Mouse (Mus musculus): Measurements from ENCODE around the gene Map4. TPM values are rescaled to one million over a fixed set of nuclear protein-coding genes. Genes with fewer than 3 reads are reported as not detected.
"Not testable (repeated sequence)": the region's sequence is repeated elsewhere in the genome, so short reads cannot be mapped to it uniquely, and the experiment has no call there.

Map4 gene
- polyA plus RNA-seq, 1 experiment from 2014 or later = 77.6 TPM

- H3K4me2 ChIP-seq = peak overlapping the region; percentile 66
- peaks cover 12% of the 10 kb centered on the region for H3K4me1 ChIP-seq (replicated peaks)
- 3% methylated on average over 33 of the region's 41 CpGs for WGBS
- peak overlapping the region; percentile 85 for H3K9ac ChIP-seq
- H3K9me3 ChIP-seq (replicated peaks) = no peaks in the 10 kb centered on the region
- H3K27me3 ChIP-seq = no peaks in the 10 kb centered on the region
- peak overlapping the region; percentile 47; the same call in 1 of the 2 replicates for H3K27ac ChIP-seq
- peak overlapping the region; percentile 70 for H3K4me3 ChIP-seq
- peak; percentile 92 for ATAC-seq (replicated peaks; ENCODE audit: insufficient number of reproducible peaks, insufficient read depth, low FRiP score, low read depth)
- H3K36me3 ChIP-seq = peaks cover 59% of the 10 kb centered on the region
Observed at GRCm38 (mm10) chr9:110100627-110101600, 169.7 kb downstream of the Map4 start.

GRCm38 (mm10) chr9:110116353-110116976 is 185.2 kb downstream of the Map4 start:
- peaks cover 26% of the 10 kb centered on the region for H3K36me3 ChIP-seq
- peak overlapping the region; percentile 85 for H3K4me3 ChIP-seq
- 12% methylated on average over 10 of the region's 10 CpGs for WGBS
- H3K27ac ChIP-seq = peak overlapping the region; percentile 97
- H3K4me2 ChIP-seq = peak overlapping the region; percentile 83
- ATAC-seq (replicated peaks; ENCODE audit: insufficient number of reproducible peaks, insufficient read depth, low FRiP score, low read depth) = no peak
- H3K9me3 ChIP-seq (replicated peaks) = no peaks in the 10 kb centered on the region
- peaks cover 19% of the 10 kb centered on the region for H3K4me1 ChIP-seq (replicated peaks)
- peak overlapping the region; percentile 91 for H3K9ac ChIP-seq
- no peaks in the 10 kb centered on the region for H3K27me3 ChIP-seq

GRCm38 (mm10) chr9:110116977-110117778 is 185.9 kb downstream of the Map4 start, which contains the start of gene Smarcc1:
Gene Smarcc1 (plus strand): TSS chr9:110117708.
- peak within 1 kb of the TSS; percentile 91 for H3K9ac ChIP-seq
- under 1% methylated on average over 79 of the region's 79 CpGs for WGBS
- ATAC-seq (replicated peaks; ENCODE audit: insufficient number of reproducible peaks, insufficient read depth, low FRiP score, low read depth) = peak; percentile 95

GRCm38 (mm10) chr9:110117779-110118139 is 186.5 kb downstream of the Map4 start, which contains the start of gene Dhx30:
Gene Dhx30 (minus strand): TSS chr9:110117830.
- Histone ChIP-seq H3K36me3 (peaks cover 13% of the 10 kb centered on the region), H3K9me3 (replicated peaks) (no peaks in the 10 kb centered on the region), H3K4me1 (replicated peaks) (peaks cover 19% of the 10 kb centered on the region), H3K4me2 (peak within 1 kb of the TSS; percentile 83), H3K4me3 (peak within 1 kb of the TSS; percentile 85), H3K9ac (peak within 1 kb of the TSS; percentile 91), H3K27ac (peak within 1 kb of the TSS; percentile 97), H3K27me3 (no peaks in the 10 kb centered on the region)
- peak; percentile 4; the same call in 1 of the 2 replicates for ATAC-seq (replicated peaks; ENCODE audit: insufficient number of reproducible peaks, insufficient read depth, low FRiP score, low read depth)
- under 1% methylated on average over 17 of the region's 17 CpGs for WGBS

More at GRCm38 (mm10) chr9:110116977-110117778, 185.9 kb downstream of the Map4 start, which contains the start of gene Smarcc1:
- peaks cover 19% of the 10 kb centered on the region for H3K4me1 ChIP-seq (replicated peaks)
- H3K4me3 ChIP-seq = peak within 1 kb of the TSS; percentile 85
- no peaks in the 10 kb centered on the region for H3K27me3 ChIP-seq
- no peaks in the 10 kb centered on the region for H3K9me3 ChIP-seq (replicated peaks)
- H3K36me3 ChIP-seq = peaks cover 19% of the 10 kb centered on the region
- H3K27ac ChIP-seq = peak within 1 kb of the TSS; percentile 97
- H3K4me2 ChIP-seq = peak within 1 kb of the TSS; percentile 83

GRCm38 (mm10) chr9:110118249-110118648 is 187.0 kb downstream of the Map4 start:
- Histone ChIP-seq H3K9me3 (replicated peaks) (no peaks in the 10 kb centered on the region), H3K4me1 (replicated peaks) (peaks cover 19% of the 10 kb centered on the region), H3K27ac (no peak overlapping the region), H3K9ac (peak overlapping the region; percentile 91), H3K27me3 (no peaks in the 10 kb centered on the region), H3K4me3 (peak overlapping the region; percentile 85), H3K36me3 (peaks cover 8% of the 10 kb centered on the region), H3K4me2 (peak overlapping the region; percentile 83)
- no peak for ATAC-seq (replicated peaks; ENCODE audit: insufficient number of reproducible peaks, insufficient read depth, low FRiP score, low read depth)
- 53% methylated on average over 1 of the region's 1 CpGs for WGBS

- H3K27ac ChIP-seq = no peak overlapping the region
- H3K4me3 ChIP-seq = no peak overlapping the region
- no peaks in the 10 kb centered on the region for H3K9me3 ChIP-seq (replicated peaks)
- H3K27me3 ChIP-seq = no peaks in the 10 kb centered on the region
- no peak for ATAC-seq (replicated peaks; ENCODE audit: insufficient number of reproducible peaks, insufficient read depth, low FRiP score, low read depth)
- H3K4me1 ChIP-seq (replicated peaks) = peaks cover 17% of the 10 kb centered on the region
- no peak overlapping the region for H3K4me2 ChIP-seq
- 79% methylated on average over 4 of the region's 4 CpGs for WGBS
- H3K9ac ChIP-seq = no peak overlapping the region
- no peaks in the 10 kb centered on the region for H3K36me3 ChIP-seq
Observed at GRCm38 (mm10) chr9:110121424-110121823, 190.2 kb downstream of the Map4 start.

- H3K9me3 ChIP-seq (replicated peaks) = no peaks in the 10 kb centered on the region
- H3K4me1 ChIP-seq (replicated peaks) = peaks cover 11% of the 10 kb centered on the region
- H3K4me2 ChIP-seq = no peak overlapping the region
- no peak overlapping the region for H3K4me3 ChIP-seq
- no peak for ATAC-seq (replicated peaks; ENCODE audit: insufficient number of reproducible peaks, insufficient read depth, low FRiP score, low read depth)
- no peak overlapping the region for H3K27ac ChIP-seq
- H3K27me3 ChIP-seq = no peaks in the 10 kb centered on the region
- H3K36me3 ChIP-seq = no peaks in the 10 kb centered on the region
- 82% methylated on average over 2 of the region's 2 CpGs for WGBS
- no peak overlapping the region for H3K9ac ChIP-seq
Observed at GRCm38 (mm10) chr9:110123322-110123721, 192.1 kb downstream of the Map4 start.

GRCm38 (mm10) chr9:110124008-110124540 is 192.8 kb downstream of the Map4 start:
- 53% methylated on average over 2 of the region's 2 CpGs for WGBS
- not testable (repeated sequence) for ATAC-seq (replicated peaks; ENCODE audit: insufficient number of reproducible peaks, insufficient read depth, low FRiP score, low read depth); H3K27ac ChIP-seq; H3K4me1 ChIP-seq (replicated peaks); H3K36me3 ChIP-seq; H3K27me3 ChIP-seq; H3K9me3 ChIP-seq (replicated peaks); H3K4me3 ChIP-seq; H3K4me2 ChIP-seq; H3K9ac ChIP-seq

- ATAC-seq (replicated peaks; ENCODE audit: insufficient number of reproducible peaks, insufficient read depth, low FRiP score, low read depth) = no peak
- Histone ChIP-seq H3K36me3 (peaks cover 2% of the 10 kb centered on the region; the same call in 1 of the 2 replicates), H3K27me3 (no peaks in the 10 kb centered on the region), H3K27ac (peak overlapping the region; percentile 91), H3K9me3 (replicated peaks) (no peaks in the 10 kb centered on the region), H3K4me2 (peak overlapping the region; percentile 77), H3K4me3 (peak overlapping the region; percentile 93), H3K9ac (peak overlapping the region; percentile 61), H3K4me1 (replicated peaks) (peaks cover 17% of the 10 kb centered on the region)
- 22% methylated on average over 10 of the region's 10 CpGs for WGBS
Observed at GRCm38 (mm10) chr9:110130896-110131524, 199.8 kb downstream of the Map4 start.

GRCm38 (mm10) chr9:110131525-110132197 is 200.4 kb downstream of the Map4 start:
- Histone ChIP-seq H3K4me3 (peak overlapping the region; percentile 93), H3K27me3 (no peaks in the 10 kb centered on the region), H3K9ac (peak overlapping the region; percentile 95), H3K4me2 (peak overlapping the region; percentile 77), H3K27ac (peak overlapping the region; percentile 91), H3K36me3 (peaks cover 9% of the 10 kb centered on the region; the same call in 1 of the 2 replicates), H3K4me1 (replicated peaks) (peaks cover 17% of the 10 kb centered on the region), H3K9me3 (replicated peaks) (no peaks in the 10 kb centered on the region)
- peak; percentile 97 for ATAC-seq (replicated peaks; ENCODE audit: insufficient number of reproducible peaks, insufficient read depth, low FRiP score, low read depth)
- under 1% methylated on average over 64 of the region's 64 CpGs for WGBS

All from heart, embryonic 15.5 days (tissue).